Mouse (Mus musculus) liver, embryonic 12.5 days (tissue): ENCODE results near the gene Pcsk4. TPM values are rescaled to one million over a fixed set of nuclear protein-coding genes. Genes with fewer than 3 reads are reported as not detected.
A peak's percentile ranks its signal among the peaks of the same experiment; 100 is the strongest.

Source experiments
- ATAC-seq: fragments of 200-750 bp; cut with Nextera tagmentation; 2 replicates; pipeline ENCODE4 v1.8.0; 2017; ENCODE audit warnings: moderate number of reproducible peaks, mild to moderate bottlenecking, moderate library complexity
- H3K27ac ChIP-seq: fragments of 300-500 bp; sonication (generic); 2 replicates; pipeline ENCODE4 v1.5.1; 2016; ENCODE audit warnings: mild to moderate bottlenecking
- H3K27me3 ChIP-seq: fragments of 300-500 bp; sonication (generic); replicated peaks from 2 replicates; pipeline ENCODE4 v1.6.1; 2016; ENCODE audit warnings: mild to moderate bottlenecking, moderate library complexity
- H3K36me3 ChIP-seq: fragments of 300-500 bp; sonication (generic); 2 replicates; pipeline ENCODE4 v1.6.1; 2016; ENCODE audit warnings: mild to moderate bottlenecking, moderate library complexity
- H3K4me1 ChIP-seq: fragments of 300-500 bp; sonication (generic); 2 replicates; pipeline ENCODE4 v1.6.1; 2016
- H3K4me2 ChIP-seq: fragments of 300-500 bp; sonication (generic); 2 replicates; pipeline ENCODE4 v1.6.1; 2016; ENCODE audit warnings: mild to moderate bottlenecking, moderate library complexity
- H3K4me3 ChIP-seq: fragments of 300-500 bp; sonication (generic); 2 replicates; pipeline ENCODE4 v1.5.1; 2016; ENCODE audit warnings: mild to moderate bottlenecking, moderate library complexity
- H3K9ac ChIP-seq: fragments of 300-500 bp; sonication (generic); 2 replicates; pipeline ENCODE4 v1.6.1; 2016; ENCODE audit warnings: mild to moderate bottlenecking, moderate library complexity
- H3K9me3 ChIP-seq: fragments of 300-500 bp; sonication (generic); replicated peaks from 2 replicates; pipeline ENCODE4 v1.6.1; 2016; ENCODE audit warnings: mild to moderate bottlenecking, moderate library complexity
- WGBS: fragments of 180-500 bp; shearing (Covaris S2); methylation state at CpG from one replicate; pipeline ENCODE4 v1.1.7; 2016; ENCODE audit not compliant: insufficient replicate concordance; 5-methylcytosine and 5-hydroxymethylcytosine counted together
- polyA plus RNA-seq: library from polyadenylated mRNA; unstranded; fragments of >200 nt; fragmentation: Nextera tagmentation; extraction: Ambion mirVana; gene quantifications from 2 replicates; pipeline ENCODE4 v1.2.1, GENCODE M21; 2016

Pcsk4 gene
- polyA plus RNA-seq, 1 experiment from 2014 or later = 7.2 TPM

- H3K36me3 ChIP-seq = no peaks in the 10 kb centered on the region
- ATAC-seq = no peak
- 0 out of 2 replicates have a peak, but pooled peaks cover 5% of the 10 kb centered on the region for H3K9me3 ChIP-seq
- 41% methylated on average over 6 of the region's 6 CpGs for WGBS
- no peaks in the 10 kb centered on the region for H3K4me1 ChIP-seq
- no peak overlapping the region for H3K27ac ChIP-seq
- no peak overlapping the region for H3K4me2 ChIP-seq
- no peak overlapping the region for H3K9ac ChIP-seq
- H3K4me3 ChIP-seq = no peak overlapping the region
- peaks cover 98% of the 10 kb centered on the region for H3K27me3 ChIP-seq
These were observed 34.4 kb upstream of the Pcsk4 start for GRCm38 (mm10) chr10:80363734-80364133.

GRCm38 (mm10) chr10:80357994-80358639 is 28.8 kb upstream of the Pcsk4 start:
- WGBS = 10% methylated on average over 30 of the region's 31 CpGs
- Histone ChIP-seq H3K27me3 (peaks cover 98% of the 10 kb centered on the region), H3K4me2 (peak overlapping the region; percentile 38), H3K4me3 (peak overlapping the region; percentile 3), H3K9me3 (no peaks in the 10 kb centered on the region), H3K36me3 (no peaks in the 10 kb centered on the region), H3K9ac (no peak overlapping the region), H3K27ac (no peak overlapping the region), H3K4me1 (peaks cover 18% of the 10 kb centered on the region; the same call in 1 of the 2 replicates)
- ATAC-seq = 0 out of 2 replicates have a peak, but pooled peaks have one; percentile 25

GRCm38 (mm10) chr10:80357336-80357735 is 28.0 kb upstream of the Pcsk4 start:
- Histone ChIP-seq H3K4me3 (peak overlapping the region; percentile 3; the same call in 1 of the 2 replicates), H3K4me1 (peaks cover 25% of the 10 kb centered on the region; the same call in 1 of the 2 replicates), H3K36me3 (no peaks in the 10 kb centered on the region), H3K27me3 (peaks cover 98% of the 10 kb centered on the region), H3K27ac (no peak overlapping the region), H3K9ac (no peak overlapping the region), H3K4me2 (no peak overlapping the region), H3K9me3 (no peaks in the 10 kb centered on the region)
- 27% methylated on average over 7 of the region's 7 CpGs for WGBS
- 0 out of 2 replicates have a peak, but pooled peaks have one; percentile 5 for ATAC-seq

- H3K4me3 ChIP-seq = peak overlapping the region; percentile 16
- no peak for ATAC-seq
- 5% methylated on average over 34 of the region's 34 CpGs for WGBS
- peaks cover 31% of the 10 kb centered on the region; the same call in 1 of the 2 replicates for H3K4me1 ChIP-seq
- H3K9ac ChIP-seq = no peak overlapping the region
- no peaks in the 10 kb centered on the region for H3K36me3 ChIP-seq
- H3K9me3 ChIP-seq = no peaks in the 10 kb centered on the region
- no peak overlapping the region for H3K27ac ChIP-seq
- peak overlapping the region; percentile 46 for H3K4me2 ChIP-seq
- H3K27me3 ChIP-seq = peaks cover 100% of the 10 kb centered on the region
These were observed 27.4 kb upstream of the Pcsk4 start for GRCm38 (mm10) chr10:80356737-80357136.

GRCm38 (mm10) chr10:80356001-80356682 is 26.8 kb upstream of the Pcsk4 start, which contains the start of gene Plk5:
Gene Plk5 (plus strand): TSS chr10:80356459.
- H3K4me2 ChIP-seq = peak within 1 kb of the TSS; percentile 46
- H3K27me3 ChIP-seq = peaks cover 100% of the 10 kb centered on the region
- ATAC-seq = no peak
- 3% methylated on average over 52 of the region's 53 CpGs for WGBS
- H3K36me3 ChIP-seq = no peaks in the 10 kb centered on the region
- H3K9ac ChIP-seq = no peak within 1 kb of the TSS
- H3K27ac ChIP-seq = no peak within 1 kb of the TSS
- peaks cover 32% of the 10 kb centered on the region; the same call in 1 of the 2 replicates for H3K4me1 ChIP-seq
- no peaks in the 10 kb centered on the region for H3K9me3 ChIP-seq
- peak within 1 kb of the TSS; percentile 16 for H3K4me3 ChIP-seq

- Histone ChIP-seq H3K4me1 (peaks cover 35% of the 10 kb centered on the region), H3K36me3 (no peaks in the 10 kb centered on the region), H3K9ac (no peak overlapping the region), H3K27me3 (peaks cover 100% of the 10 kb centered on the region), H3K27ac (no peak overlapping the region), H3K4me2 (no peak overlapping the region), H3K4me3 (no peak overlapping the region), H3K9me3 (no peaks in the 10 kb centered on the region)
- no peak for ATAC-seq
- WGBS = 16% methylated on average over 9 of the region's 9 CpGs
These were observed 26.1 kb upstream of the Pcsk4 start for GRCm38 (mm10) chr10:80355431-80355830.

- peaks cover 100% of the 10 kb centered on the region for H3K27me3 ChIP-seq
- H3K4me1 ChIP-seq = peaks cover 50% of the 10 kb centered on the region
- H3K9ac ChIP-seq = no peak overlapping the region
- 36% methylated on average over 8 of the region's 8 CpGs for WGBS
- no peak overlapping the region for H3K27ac ChIP-seq
- ATAC-seq = no peak
- H3K4me3 ChIP-seq = no peak overlapping the region
- H3K9me3 ChIP-seq = no peaks in the 10 kb centered on the region
- no peaks in the 10 kb centered on the region for H3K36me3 ChIP-seq
- H3K4me2 ChIP-seq = no peak overlapping the region
These were observed 23.4 kb upstream of the Pcsk4 start for GRCm38 (mm10) chr10:80352727-80353126.

- no peak for ATAC-seq
- Histone ChIP-seq H3K27me3 (peaks cover 100% of the 10 kb centered on the region), H3K4me3 (no peak overlapping the region), H3K9ac (no peak overlapping the region), H3K36me3 (no peaks in the 10 kb centered on the region), H3K27ac (no peak overlapping the region), H3K4me2 (no peak overlapping the region), H3K4me1 (peaks cover 55% of the 10 kb centered on the region), H3K9me3 (no peaks in the 10 kb centered on the region)
- 19% methylated on average over 11 of the region's 11 CpGs for WGBS
These were observed 22.6 kb upstream of the Pcsk4 start for GRCm38 (mm10) chr10:80351896-80352295.

- Histone ChIP-seq H3K27ac (no peak overlapping the region), H3K4me2 (no peak overlapping the region), H3K36me3 (no peaks in the 10 kb centered on the region), H3K9ac (no peak overlapping the region), H3K4me1 (peaks cover 53% of the 10 kb centered on the region), H3K4me3 (no peak overlapping the region), H3K9me3 (no peaks in the 10 kb centered on the region), H3K27me3 (peaks cover 99% of the 10 kb centered on the region)
- ATAC-seq = peak; percentile 75
- WGBS = 4% methylated on average over 7 of the region's 7 CpGs
These were observed 21.0 kb upstream of the Pcsk4 start for GRCm38 (mm10) chr10:80350292-80350691.

GRCm38 (mm10) chr10:80348981-80349380 is 19.7 kb upstream of the Pcsk4 start:
- H3K9me3 ChIP-seq = no peaks in the 10 kb centered on the region
- ATAC-seq = no peak
- H3K9ac ChIP-seq = no peak overlapping the region
- peaks cover 67% of the 10 kb centered on the region for H3K4me1 ChIP-seq
- 20% methylated on average over 26 of the region's 26 CpGs for WGBS
- H3K4me3 ChIP-seq = 0 out of 2 replicates have a peak overlapping the region, but pooled peaks have one; percentile 47
- H3K36me3 ChIP-seq = no peaks in the 10 kb centered on the region
- H3K4me2 ChIP-seq = peak overlapping the region; percentile 71
- peaks cover 96% of the 10 kb centered on the region for H3K27me3 ChIP-seq
- H3K27ac ChIP-seq = no peak overlapping the region

- H3K27me3 ChIP-seq = peaks cover 96% of the 10 kb centered on the region
- peaks cover 73% of the 10 kb centered on the region for H3K4me1 ChIP-seq
- H3K36me3 ChIP-seq = no peaks in the 10 kb centered on the region
- peak within 1 kb of the TSS; percentile 47 for H3K4me3 ChIP-seq
- ATAC-seq = peak; percentile 35; the same call in 1 of the 2 replicates
- peak within 1 kb of the TSS; percentile 57 for H3K9ac ChIP-seq
- under 1% methylated on average over 41 of the region's 42 CpGs for WGBS
- no peak within 1 kb of the TSS for H3K27ac ChIP-seq
- H3K4me2 ChIP-seq = peak within 1 kb of the TSS; percentile 71
- H3K9me3 ChIP-seq = no peaks in the 10 kb centered on the region
These were observed 19.0 kb upstream of the Pcsk4 start, which contains the start of gene Adamtsl5 for GRCm38 (mm10) chr10:80348244-80348781. Gene Adamtsl5 (minus strand): TSS chr10:80348412.

- ATAC-seq = no peak
- H3K4me3 ChIP-seq = peak overlapping the region; percentile 47
- 26% methylated on average over 17 of the region's 17 CpGs for WGBS
- no peaks in the 10 kb centered on the region for H3K9me3 ChIP-seq
- no peaks in the 10 kb centered on the region for H3K36me3 ChIP-seq
- H3K4me2 ChIP-seq = peak overlapping the region; percentile 71
- peaks cover 73% of the 10 kb centered on the region for H3K4me1 ChIP-seq
- peaks cover 96% of the 10 kb centered on the region for H3K27me3 ChIP-seq
- no peak overlapping the region for H3K27ac ChIP-seq
- H3K9ac ChIP-seq = peak overlapping the region; percentile 57
These were observed 18.2 kb upstream of the Pcsk4 start for GRCm38 (mm10) chr10:80347514-80347967.
